Mouse (Mus musculus): Measurements from ENCODE around the gene 2310061I04Rik. TPM values are rescaled to one million over a fixed set of nuclear protein-coding genes. Genes with fewer than 3 reads are reported as not detected.

2310061I04Rik gene
- total RNA-seq, 2 experiments from 2014 or later = 56.4 to 57.5 TPM

GRCm38 (mm10) chr17:35870884-35871696 is 26.1 kb downstream of the 2310061I04Rik start:
- DNase-seq (ENCODE audit: low spot score in 2 of 2) = no peak

GRCm38 (mm10) chr17:35870151-35870883 is 26.9 kb downstream of the 2310061I04Rik start:
- no peak for DNase-seq (ENCODE audit: low spot score in 2 of 2)

GRCm38 (mm10) chr17:35869346-35870067 is 27.7 kb downstream of the 2310061I04Rik start:
- no peak for DNase-seq (ENCODE audit: low spot score in 2 of 2)

- DNase-seq (ENCODE audit: low spot score in 2 of 2) = no peak
These were observed 28.3 kb downstream of the 2310061I04Rik start for GRCm38 (mm10) chr17:35868961-35869345.

GRCm38 (mm10) chr17:35868165-35868820 is 28.9 kb downstream of the 2310061I04Rik start:
- no peak for DNase-seq (ENCODE audit: low spot score in 2 of 2)

- DNase-seq (ENCODE audit: low spot score in 2 of 2) = no peak
These were observed 30.0 kb downstream of the 2310061I04Rik start for GRCm38 (mm10) chr17:35866911-35867890.

- DNase-seq (ENCODE audit: low spot score in 2 of 2) = peak in 1 of 2 experiments; percentile 34
These were observed 30.9 kb downstream of the 2310061I04Rik start for GRCm38 (mm10) chr17:35866281-35866831.

- DNase-seq (ENCODE audit: low spot score in 2 of 2) = no peak
These were observed 31.6 kb downstream of the 2310061I04Rik start, which contains the start of gene Ppp1r18 for GRCm38 (mm10) chr17:35865481-35866280. Gene Ppp1r18, plus strand, starts transcription at chr17:35865593.

GRCm38 (mm10) chr17:35864832-35865353 is 32.3 kb downstream of the 2310061I04Rik start:
- no peak for DNase-seq (ENCODE audit: low spot score in 2 of 2)

GRCm38 (mm10) chr17:35861198-35861857 is 35.9 kb downstream of the 2310061I04Rik start, which contains the start of gene Nrm:
Gene Nrm, plus strand, starts transcription at chr17:35861318.
- DNase-seq (ENCODE audit: low spot score in 2 of 2) = peak; percentile 88 to 92

GRCm38 (mm10) chr17:35860831-35861197 is 36.4 kb downstream of the 2310061I04Rik start:
- no peak for DNase-seq (ENCODE audit: low spot score in 2 of 2)

GRCm38 (mm10) chr17:35859835-35860234 is 37.4 kb downstream of the 2310061I04Rik start:
- no peak for DNase-seq (ENCODE audit: low spot score in 2 of 2)

GRCm38 (mm10) chr17:35859371-35859770 is 37.9 kb downstream of the 2310061I04Rik start:
- no peak for DNase-seq (ENCODE audit: low spot score in 2 of 2)

GRCm38 (mm10) chr17:35850974-35851373 is 46.3 kb downstream of the 2310061I04Rik start:
- no peak for DNase-seq (ENCODE audit: low spot score in 2 of 2)

GRCm38 (mm10) chr17:35848112-35848511 is 49.1 kb downstream of the 2310061I04Rik start:
- peak; percentile 44 to 52 for DNase-seq (ENCODE audit: low spot score in 2 of 2)

- no peak for DNase-seq (ENCODE audit: low spot score in 2 of 2)
These were observed 53.7 kb downstream of the 2310061I04Rik start for GRCm38 (mm10) chr17:35843514-35843913.

Data from left cerebral cortex, adult 18-20 months (tissue).